Mouse (Mus musculus): ENCODE results near the gene Trim7.
"Not testable (repeated sequence)": the region's sequence is repeated elsewhere in the genome, so short reads cannot be mapped to it uniquely, and the experiment has no call there.

Gene Trim7

GRCm38 (mm10) chr11:48825979-48826751 lies at the start of gene Trim7, which contains the start of gene Gm12184:
TSS of gene Trim7 (plus strand) at chr11:48826140.
TSS of gene Gm12184 (minus strand) at chr11:48826655.
- not testable (repeated sequence) for DNase-seq

GRCm38 (mm10) chr11:48776664-48777063 lies 49.3 kb upstream of the Trim7 start:
- peak; percentile 63 for DNase-seq

- no peak for DNase-seq
Measured at GRCm38 (mm10) chr11:48777303-48777702, 48.6 kb upstream of the Trim7 start.

GRCm38 (mm10) chr11:48779450-48779849 lies 46.5 kb upstream of the Trim7 start:
- peak; percentile 67 for DNase-seq

GRCm38 (mm10) chr11:48782243-48782642 lies 43.7 kb upstream of the Trim7 start:
- DNase-seq, result no peak

DNA sequence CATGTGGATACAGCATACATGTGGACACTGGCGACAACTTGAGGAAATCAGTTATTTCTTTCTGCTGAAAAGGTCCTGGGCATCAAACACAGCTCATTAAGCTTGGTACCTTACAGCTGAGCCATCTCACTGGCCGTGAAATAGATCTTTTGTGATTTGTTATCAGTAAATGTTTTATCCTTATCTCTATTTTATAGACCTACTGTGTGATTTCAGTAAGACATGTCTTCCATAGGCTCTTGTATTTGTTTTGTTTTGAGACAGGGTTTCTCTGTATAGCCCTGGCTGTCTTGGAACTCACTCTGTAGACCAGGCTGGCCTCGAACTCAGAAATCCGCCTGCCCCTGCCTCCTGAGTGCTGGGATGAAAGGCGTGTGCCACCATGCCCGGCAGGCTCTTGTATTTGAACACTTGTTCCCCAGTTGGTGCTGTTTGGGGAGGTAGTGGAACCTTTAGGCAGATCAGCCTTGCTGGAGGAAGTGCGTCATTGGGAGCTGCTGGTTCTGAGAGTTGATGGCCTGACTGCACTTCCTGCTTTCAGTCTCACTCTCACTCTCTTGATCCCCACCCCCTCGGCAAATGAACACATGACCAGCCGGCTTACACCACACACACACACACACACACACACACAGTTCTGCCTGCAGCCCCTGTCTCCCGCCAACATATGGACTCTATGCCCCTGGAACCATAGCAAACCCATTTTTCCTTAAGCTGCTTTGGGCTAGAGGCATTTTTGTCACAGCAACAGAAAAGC lies 38.3 kb upstream of the Trim7 start:
- DNase-seq, result peak; percentile 67

DNA sequence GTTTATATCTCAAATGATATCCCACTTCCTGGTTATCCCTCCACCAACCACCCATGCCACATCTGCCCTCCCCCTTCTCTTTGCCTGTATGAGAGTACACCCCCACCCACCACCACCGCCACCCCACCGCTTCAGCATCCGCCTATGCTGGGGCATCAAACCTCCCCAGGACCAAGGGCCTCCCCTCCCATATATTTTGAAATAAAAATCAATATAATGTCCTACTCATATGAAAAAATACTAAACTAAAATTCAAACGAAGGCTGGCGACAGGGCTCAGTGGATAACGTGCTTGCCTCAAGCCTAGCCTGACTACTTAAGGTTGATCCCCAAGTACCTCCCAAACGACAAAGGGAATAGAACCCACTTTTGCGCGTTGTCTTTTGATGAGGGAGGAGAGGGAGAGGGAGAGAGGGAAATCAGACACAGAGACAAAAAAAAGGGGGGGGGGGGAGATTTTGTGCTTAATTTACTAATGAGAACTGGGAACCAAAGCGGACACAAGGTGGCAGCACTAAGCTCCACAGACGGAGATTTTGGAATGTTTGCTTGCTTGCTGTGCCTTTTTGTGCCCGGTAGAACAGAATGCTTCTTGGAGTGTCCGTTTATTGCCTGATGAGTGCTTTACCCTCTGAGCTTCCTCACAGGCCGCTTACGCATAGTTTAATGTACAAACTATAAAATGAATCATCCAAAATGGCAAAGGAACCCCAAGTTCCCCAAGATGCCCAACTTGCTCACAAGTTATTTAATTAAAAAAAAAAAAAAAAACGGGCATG lies 37.4 kb upstream of the Trim7 start:
- DNase-seq, result peak; percentile 89

DNA sequence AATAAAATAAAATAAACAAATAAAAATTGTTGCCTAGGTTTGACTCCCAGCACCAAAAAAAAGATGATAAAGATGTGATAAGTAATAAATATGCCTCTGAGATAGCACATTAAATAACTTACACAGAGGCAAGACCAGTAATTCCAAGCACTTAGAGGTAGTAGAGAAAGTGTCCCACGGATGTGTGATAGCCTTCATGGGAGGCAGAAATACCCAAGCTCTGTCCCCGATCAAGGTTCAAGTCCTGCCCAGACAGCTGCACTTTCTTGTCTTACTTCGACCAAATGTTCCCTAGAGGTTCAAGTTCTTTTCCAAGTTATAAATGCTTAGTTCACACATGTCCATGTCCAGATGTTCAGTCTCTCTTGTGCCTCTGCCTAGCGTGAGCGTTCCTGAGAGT lies 36.7 kb upstream of the Trim7 start:
- no peak for DNase-seq

- DNase-seq, result peak; percentile 93
Measured at GRCm38 (mm10) chr11:48789973-48790823, 35.7 kb upstream of the Trim7 start.

DNA sequence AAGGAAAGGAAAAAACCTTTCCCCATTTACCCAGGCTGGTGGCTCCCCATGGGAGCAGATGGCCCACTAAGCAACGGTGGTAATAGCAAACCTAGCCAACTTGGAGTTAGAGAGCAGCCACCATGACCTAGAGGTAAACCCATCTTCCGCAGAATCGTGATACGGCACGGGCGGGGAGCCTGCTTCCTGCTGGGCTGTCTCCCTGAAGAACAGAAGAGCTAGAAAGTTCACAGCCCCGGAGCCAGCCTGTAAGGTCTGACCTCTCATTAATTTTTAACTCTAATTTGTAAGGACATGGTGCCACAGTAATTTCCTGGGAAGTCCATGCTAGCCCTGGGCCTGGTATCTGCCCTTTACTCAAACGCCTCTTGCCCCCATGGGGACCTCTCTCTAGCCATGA lies 35.0 kb upstream of the Trim7 start:
- no peak for DNase-seq

DNA sequence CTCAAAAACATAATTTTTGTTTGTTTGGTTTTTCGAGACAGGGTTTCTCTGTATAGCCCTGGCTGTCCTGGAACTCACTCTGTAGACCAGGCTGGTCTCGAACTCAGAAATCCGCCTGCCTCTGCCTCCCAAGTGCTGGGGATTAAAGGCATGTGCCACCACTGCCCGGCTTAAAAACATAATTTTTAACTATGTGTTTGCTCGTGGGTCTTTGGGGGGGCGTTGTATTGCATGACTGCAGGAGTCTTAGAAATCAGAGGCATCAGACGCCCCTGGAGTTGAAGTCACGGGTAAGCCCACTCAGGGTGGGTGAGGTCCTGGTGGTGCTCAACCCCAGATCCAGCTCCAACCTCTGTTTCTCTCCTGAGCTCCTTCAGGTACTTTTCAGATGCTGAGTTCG lies 34.0 kb upstream of the Trim7 start:
- DNase-seq, result not testable (repeated sequence)

GRCm38 (mm10) chr11:48793184-48793583 lies 32.8 kb upstream of the Trim7 start:
- DNase-seq, result no peak

- peak; percentile 71 for DNase-seq
Measured at GRCm38 (mm10) chr11:48795221-48795620, 30.7 kb upstream of the Trim7 start.

DNA sequence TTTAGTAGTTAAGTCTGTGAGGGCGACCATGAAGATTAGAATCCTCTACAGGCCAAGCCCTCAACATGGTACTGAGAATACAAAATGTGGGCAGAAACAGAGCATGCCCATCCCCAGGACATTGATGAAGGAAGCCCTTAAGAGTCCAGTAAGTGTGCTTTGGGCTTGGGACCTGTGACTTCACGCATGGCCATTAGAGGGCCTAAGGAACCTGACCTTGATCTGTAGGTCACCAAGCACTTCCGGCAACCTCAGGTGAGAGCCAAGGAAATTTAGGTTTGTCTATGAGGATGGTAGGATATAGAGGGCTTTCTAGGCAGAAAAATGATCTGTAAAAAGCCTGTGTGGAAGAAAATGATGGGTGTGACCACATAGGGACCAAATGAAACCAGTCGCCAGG lies 29.6 kb upstream of the Trim7 start:
- no peak for DNase-seq

DNA sequence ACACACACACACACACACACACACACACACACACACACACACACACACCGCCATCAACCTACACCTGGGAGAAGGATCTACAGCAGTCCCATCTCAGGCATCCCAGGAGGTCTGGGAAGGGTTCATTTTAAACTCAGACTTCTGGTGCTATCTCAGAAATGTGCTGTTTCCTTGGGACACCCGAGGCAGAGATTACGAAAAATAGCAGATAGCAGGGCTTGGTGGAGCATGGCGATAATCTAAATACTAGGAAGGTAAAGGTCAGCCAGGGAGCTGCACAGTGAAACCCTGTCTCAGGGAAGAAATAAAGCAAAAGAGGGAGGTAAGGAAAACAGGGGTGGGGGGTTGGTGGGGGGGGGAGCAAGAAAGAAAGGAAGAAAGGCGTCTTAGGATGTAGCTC lies 28.7 kb upstream of the Trim7 start:
- DNase-seq, result no peak

GRCm38 (mm10) chr11:48798308-48798707 lies 27.6 kb upstream of the Trim7 start:
- no peak for DNase-seq

DNA sequence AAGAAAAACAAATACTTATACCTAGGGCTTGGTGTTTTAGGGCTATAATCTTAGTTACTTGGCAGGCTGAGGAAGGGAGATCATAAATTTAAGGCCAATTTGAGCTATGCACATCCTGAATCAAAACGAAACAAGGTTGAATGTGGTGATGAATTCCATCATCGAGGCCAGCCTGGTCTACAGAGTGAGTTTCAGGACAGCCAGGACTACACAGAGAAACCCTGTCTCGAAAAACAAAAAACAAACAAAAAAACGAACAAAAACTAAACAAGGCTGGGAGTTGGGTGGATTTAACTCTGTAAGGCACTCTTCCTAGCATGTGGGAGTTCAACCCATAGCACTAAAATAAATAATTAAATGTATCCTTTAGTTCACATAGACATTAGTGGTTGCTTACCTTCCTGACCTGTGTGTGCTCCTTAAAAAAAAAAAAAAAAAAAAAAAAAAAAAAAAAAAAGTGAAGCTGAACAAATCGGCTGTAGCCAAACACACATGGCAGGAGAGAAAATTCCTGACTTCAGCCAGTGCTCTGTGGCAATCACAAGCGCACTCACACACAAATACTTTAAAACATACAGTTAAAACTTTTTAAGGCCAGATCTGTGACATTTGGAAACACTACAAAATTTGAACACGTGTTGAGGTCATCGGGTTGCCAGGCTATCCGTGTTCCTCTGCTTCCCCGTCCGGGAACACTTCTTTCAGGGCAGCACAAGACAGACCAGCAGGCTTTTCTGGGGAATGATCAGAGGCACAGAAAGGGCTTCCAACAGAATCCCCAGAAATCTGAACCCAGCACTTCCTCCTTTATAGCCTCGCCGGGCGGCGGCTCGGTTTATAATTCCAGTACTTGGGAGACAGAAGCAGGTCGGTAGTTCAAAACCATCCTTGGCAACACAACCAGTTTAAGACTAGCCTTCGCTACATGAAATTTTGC lies 26.7 kb upstream of the Trim7 start:
- DNase-seq, result no peak

DNA sequence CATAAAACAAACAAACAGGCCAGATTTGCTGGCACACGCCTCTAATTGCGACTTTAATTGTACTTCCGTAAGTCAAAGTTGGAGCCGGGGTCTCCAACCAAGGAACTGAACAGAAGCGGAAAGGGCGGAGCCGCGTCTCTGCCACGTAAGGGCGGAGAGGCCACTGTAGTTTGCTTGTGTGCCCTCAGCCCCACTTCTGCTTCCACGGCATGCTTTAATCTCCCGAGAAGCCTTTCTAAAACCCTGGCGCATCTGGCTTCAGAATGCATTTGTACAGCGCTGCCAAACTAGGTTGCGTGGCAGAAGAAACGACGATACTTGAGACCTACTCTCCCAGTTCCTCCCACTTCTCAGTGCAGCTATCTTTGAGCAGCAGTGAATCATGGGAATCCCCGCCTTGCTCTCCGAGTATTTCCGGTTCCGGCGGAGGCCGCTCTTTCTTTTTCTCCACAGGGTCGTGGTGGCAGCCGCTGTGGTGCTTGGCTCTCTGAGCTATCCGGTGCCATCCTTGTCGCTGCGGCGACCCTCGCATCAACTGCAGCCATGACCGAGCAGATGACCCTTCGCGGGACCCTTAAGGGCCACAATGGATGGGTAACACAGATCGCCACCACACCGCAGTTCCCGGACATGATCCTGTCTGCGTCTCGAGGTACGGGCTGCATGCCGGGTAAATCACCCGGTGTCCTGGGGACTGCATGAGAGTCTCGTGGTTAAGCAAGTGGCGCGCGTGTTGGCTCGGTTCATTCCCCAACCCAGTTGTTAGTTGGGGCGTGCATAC lies 25.8 kb upstream of the Trim7 start, which contains the start of gene Rack1:
Gene Rack1, plus strand, starts transcription at position 412 of the 781 bp plus-strand sequence.
- peak; percentile 87 for DNase-seq

DNA sequence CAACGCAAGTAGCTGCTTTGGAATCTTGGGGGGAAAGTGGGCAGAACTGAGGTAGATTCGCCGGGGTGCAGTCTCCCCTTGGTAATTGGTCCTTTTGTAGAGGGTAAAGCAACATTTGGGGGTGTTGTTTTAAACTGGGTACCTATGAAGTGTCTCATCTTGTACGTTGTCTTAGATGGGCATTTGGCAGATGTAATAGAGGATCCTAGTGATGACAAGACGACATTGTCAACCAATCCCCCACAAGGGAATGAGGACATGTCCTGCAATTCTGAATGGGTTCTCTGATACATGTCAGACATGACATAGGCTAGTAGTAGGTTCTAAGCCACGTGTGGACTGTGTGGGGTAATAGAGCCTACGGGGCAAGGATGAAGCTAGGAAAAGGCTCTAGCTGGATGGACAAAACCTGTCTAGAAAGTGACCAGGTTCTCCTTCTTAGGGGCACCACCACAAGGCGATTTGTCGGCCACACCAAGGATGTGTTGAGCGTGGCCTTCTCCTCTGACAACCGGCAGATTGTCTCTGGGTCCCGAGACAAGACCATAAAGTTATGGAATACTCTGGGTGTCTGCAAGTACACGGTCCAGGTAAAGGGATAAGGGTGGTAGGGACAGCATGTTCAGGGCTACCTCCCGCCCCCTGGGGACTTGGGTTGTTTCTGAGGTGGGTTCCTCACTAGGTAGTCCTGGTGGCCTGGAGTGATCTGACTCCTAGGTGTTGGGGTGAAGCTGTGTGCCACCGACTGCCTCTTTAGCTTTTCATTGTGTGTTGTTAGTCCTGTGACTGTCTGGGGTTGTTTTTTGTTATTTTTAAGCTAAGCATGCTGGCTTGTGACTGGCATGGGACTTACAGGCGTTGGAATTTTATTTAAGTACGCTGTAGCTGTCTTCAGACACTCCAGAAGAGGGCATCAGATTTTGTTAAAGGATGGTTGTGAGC lies 23.8 kb upstream of the Trim7 start:
- DNase-seq, result no peak
